Mouse (Mus musculus) CH12.LX (cell line): ENCODE results near the gene Emc8.

ENCODE experiments used
- CHD1 ChIP-seq: IDR thresholded peaks from 2 replicates; pipeline ENCODE4 v1.6.1; 2012; ENCODE audit warnings: low read depth, low read length, improper control_type of control experiment, inconsistent platforms
- CTCF ChIP-seq, 2 experiments: IDR thresholded peaks in 1 of 2; conservative IDR thresholded peaks in 1 of 2; 2 replicates each; pipeline ENCODE4 v1.5.1; 2011 to 2012; ENCODE audit warnings: low read depth in 2 of 2, low read length in 2 of 2, improper control_type of control experiment in 1 of 2, inconsistent platforms in 1 of 2, mild to moderate bottlenecking in 1 of 2, moderate library complexity in 1 of 2
- ETS1 ChIP-seq: conservative IDR thresholded peaks from 2 replicates; pipeline ENCODE4 v1.6.1; 2012; ENCODE audit warnings: low read depth, mild to moderate bottlenecking, inconsistent platforms, low read length, improper control_type of control experiment, moderate library complexity
- GABPA ChIP-seq: IDR thresholded peaks from 2 replicates; pipeline ENCODE4 v1.6.1; 2012; ENCODE audit warnings: low read depth, low read length, improper control_type of control experiment, inconsistent platforms; ENCODE audit not compliant: insufficient replicate concordance
- JUN ChIP-seq: IDR thresholded peaks from 2 replicates; pipeline ENCODE4 v1.6.1; 2011; ENCODE audit warnings: low read depth, mild to moderate bottlenecking, low read length, improper control_type of control experiment, moderate library complexity; ENCODE audit not compliant: insufficient read depth
- KAT2A ChIP-seq: IDR thresholded peaks from 2 replicates; pipeline ENCODE4 v1.6.1; 2012; ENCODE audit warnings: low read length, improper control_type of control experiment, inconsistent platforms; ENCODE audit not compliant: insufficient replicate concordance
- MAX ChIP-seq: IDR thresholded peaks from 2 replicates; pipeline ENCODE4 v1.6.1; 2011; ENCODE audit warnings: low read length, improper control_type of control experiment
- NRF1 ChIP-seq: IDR thresholded peaks from 2 replicates; pipeline ENCODE4 v1.6.1; 2014; ENCODE audit warnings: low read depth, mild to moderate bottlenecking, inconsistent platforms, low read length, improper control_type of control experiment, moderate library complexity
- POLR2A ChIP-seq: IDR thresholded peaks from 2 replicates; pipeline ENCODE4 v1.6.1; 2011; ENCODE audit warnings: low read depth, mild to moderate bottlenecking, improper control_type of control experiment, low read length
- RCOR1 ChIP-seq: conservative IDR thresholded peaks from 2 replicates; pipeline ENCODE4 v1.6.1; 2012; ENCODE audit warnings: low read depth, mild to moderate bottlenecking, inconsistent platforms, low read length, improper control_type of control experiment
- TBP ChIP-seq: conservative IDR thresholded peaks from 2 replicates; pipeline ENCODE4 v1.6.1; 2011; ENCODE audit warnings: low read depth, low read length, improper control_type of control experiment
- UBTF ChIP-seq: IDR thresholded peaks from 2 replicates; pipeline ENCODE4 v1.6.1; 2012; ENCODE audit warnings: low read depth, mild to moderate bottlenecking, inconsistent platforms, low read length, improper control_type of control experiment, moderate library complexity
- ZKSCAN1 ChIP-seq: IDR thresholded peaks from 2 replicates; pipeline ENCODE4 v1.6.1; 2012; ENCODE audit warnings: low read depth, inconsistent platforms, low read length, improper control_type of control experiment, borderline replicate concordance

- TF ChIP-seq UBTF: no peak
- no peak for TF ChIP-seq CTCF (conservative IDR thresholded peaks at IDR 0.05 in 1 of 2, IDR thresholded peaks at IDR 0.05 in 1 of 2; ENCODE audit: low read depth in 2 of 2, low read length in 2 of 2)
- TF ChIP-seq KAT2A: no peak
- TF ChIP-seq JUN: no peak
- no peak for TF ChIP-seq POLR2A
- TF ChIP-seq ETS1: no peak
- TF ChIP-seq ZKSCAN1: no peak
- no peak for TF ChIP-seq GABPA
- no peak for TF ChIP-seq NRF1
- no peak for TF ChIP-seq RCOR1
- no peak for TF ChIP-seq CHD1
- no peak for TF ChIP-seq MAX
- TF ChIP-seq TBP: no peak
These were observed 44.8 kb downstream of the Emc8 start for GRCm38 (mm10) chr8:120623608-120624007.
